Mouse (Mus musculus): ENCODE measurements at regions not wholly inside any gene's neighbourhood (a gene's known extent, or its start where the extent isn't known, plus 50 kb on each side); places are given as distances from the start of the nearest gene placed in this dataset.

GRCm38 (mm10) chr4:137190625-137191024 lies 86.7 kb upstream of the Wnt4 start:
- TF ChIP-seq CTCF (IDR thresholded peaks at IDR 0.05; ENCODE audit: extremely low read depth, insufficient read depth, insufficient read length, insufficient replicate concordance): no peak
- no peak for TF ChIP-seq POLR2A (IDR thresholded peaks at IDR 0.05; ENCODE audit: low read depth, low read length)

All from spleen, adult 2 months (tissue).